Mouse (Mus musculus): ENCODE measurements around the gene Olfr1340. TPM values are rescaled to one million over a fixed set of nuclear protein-coding genes. Genes with fewer than 3 reads are reported as not detected.

Olfr1340 gene
- polyA plus RNA-seq, 1 experiment from 2014 or later = not detected

DNA sequence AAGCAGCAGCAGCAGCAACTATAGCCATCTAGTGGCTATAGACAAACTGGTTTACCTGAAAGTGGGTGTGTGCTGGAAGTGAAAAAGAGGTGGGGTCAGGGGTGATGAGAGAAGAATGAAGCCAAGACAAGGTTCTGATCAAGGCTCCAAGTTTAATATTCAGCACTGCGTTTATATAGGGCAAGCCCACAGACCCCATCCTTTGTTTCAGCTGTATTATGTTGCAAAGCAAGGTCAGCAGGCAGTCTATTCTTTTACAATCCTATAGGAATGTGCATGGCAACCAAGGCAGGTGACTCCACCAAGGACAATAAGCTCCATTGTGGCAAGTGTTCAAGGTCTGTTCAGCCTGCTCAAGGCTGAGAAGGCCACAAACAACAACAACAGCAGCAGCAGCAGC lies 8.3 kb upstream of the Olfr1340 start:
- ATAC-seq (no peak), DNase-seq (no peak)
- Histone ChIP-seq H3K27me3 (ENCODE audit: insufficient read depth, low read length) (no peaks in the 10 kb centered on the region), H3K27ac (ENCODE audit: low read depth) (no peak overlapping the region), H3K4me1 (ENCODE audit: insufficient read depth) (no peaks in the 10 kb centered on the region), H3K36me3 (replicated peaks; ENCODE audit: insufficient read depth, low read length) (no peaks in the 10 kb centered on the region), H3K9me3 (ENCODE audit: low read length) (no peaks in the 10 kb centered on the region), H3K4me2 (ENCODE audit: low read depth, low read length) (no peak overlapping the region), H3K4me3 (ENCODE audit: low read depth, low read length) (no peak overlapping the region), H3K9ac (replicated peaks) (no peak overlapping the region)
- 48% methylated on average over 1 of the region's 1 CpGs for WGBS (ENCODE audit: insufficient replicate concordance)
- no peak for TF ChIP-seq CTCF (IDR thresholded peaks at IDR 0.05; ENCODE audit: low read depth)
- TF ChIP-seq EP300 (IDR thresholded peaks at IDR 0.05; ENCODE audit: low read depth) = no peak

- H3K36me3 ChIP-seq (replicated peaks; ENCODE audit: insufficient read depth, low read length) = no peaks in the 10 kb centered on the region
- DNase-seq (peak; percentile 29), ATAC-seq (no peak)
- 48% methylated on average over 10 of the region's 10 CpGs for WGBS (ENCODE audit: insufficient replicate concordance)
- no peaks in the 10 kb centered on the region for H3K4me1 ChIP-seq (ENCODE audit: insufficient read depth)
- no peak overlapping the region for H3K4me2 ChIP-seq (ENCODE audit: low read depth, low read length)
- H3K9ac ChIP-seq (replicated peaks) = no peak overlapping the region
- H3K9me3 ChIP-seq (ENCODE audit: low read length) = no peaks in the 10 kb centered on the region
- H3K4me3 ChIP-seq (ENCODE audit: low read depth, low read length) = no peak overlapping the region
- TF ChIP-seq CTCF (IDR thresholded peaks at IDR 0.05; ENCODE audit: low read depth) (no peak), EP300 (IDR thresholded peaks at IDR 0.05; ENCODE audit: low read depth) (no peak)
- no peaks in the 10 kb centered on the region for H3K27me3 ChIP-seq (ENCODE audit: insufficient read depth, low read length)
- no peak overlapping the region for H3K27ac ChIP-seq (ENCODE audit: low read depth)
Measured at GRCm38 (mm10) chr4:118721742-118722483, 2.0 kb downstream of the Olfr1340 start.

GRCm38 (mm10) chr4:118731875-118732274 lies 11.9 kb downstream of the Olfr1340 start, which contains the start of gene Olfr1339:
Gene Olfr1339, plus strand, starts transcription at chr4:118732175.
- Histone ChIP-seq H3K27me3 (ENCODE audit: insufficient read depth, low read length) (no peaks in the 10 kb centered on the region), H3K9ac (replicated peaks) (no peak within 1 kb of the TSS), H3K4me3 (ENCODE audit: low read depth, low read length) (no peak within 1 kb of the TSS), H3K36me3 (replicated peaks; ENCODE audit: insufficient read depth, low read length) (no peaks in the 10 kb centered on the region), H3K4me2 (ENCODE audit: low read depth, low read length) (no peak within 1 kb of the TSS), H3K27ac (ENCODE audit: low read depth) (no peak within 1 kb of the TSS), H3K4me1 (ENCODE audit: insufficient read depth) (no peaks in the 10 kb centered on the region), H3K9me3 (ENCODE audit: low read length) (no peaks in the 10 kb centered on the region)
- 93% methylated on average over 1 of the region's 1 CpGs for WGBS (ENCODE audit: insufficient replicate concordance)
- DNase-seq (no peak), ATAC-seq (no peak)
- no peak for TF ChIP-seq EP300 (IDR thresholded peaks at IDR 0.05; ENCODE audit: low read depth)
- no peak for TF ChIP-seq CTCF (IDR thresholded peaks at IDR 0.05; ENCODE audit: low read depth)

- ATAC-seq (no peak), DNase-seq (no peak)
- 54% methylated on average over 3 of the region's 3 CpGs for WGBS (ENCODE audit: insufficient replicate concordance)
- TF ChIP-seq CTCF (IDR thresholded peaks at IDR 0.05; ENCODE audit: low read depth) (no peak), EP300 (IDR thresholded peaks at IDR 0.05; ENCODE audit: low read depth) (no peak)
- Histone ChIP-seq H3K36me3 (replicated peaks; ENCODE audit: insufficient read depth, low read length) (no peaks in the 10 kb centered on the region), H3K4me3 (ENCODE audit: low read depth, low read length) (no peak overlapping the region), H3K9ac (replicated peaks) (no peak overlapping the region), H3K4me1 (ENCODE audit: insufficient read depth) (no peaks in the 10 kb centered on the region), H3K9me3 (ENCODE audit: low read length) (no peaks in the 10 kb centered on the region), H3K27ac (ENCODE audit: low read depth) (no peak overlapping the region), H3K27me3 (ENCODE audit: insufficient read depth, low read length) (peaks cover 14% of the 10 kb centered on the region; the same call in 1 of the 2 replicates), H3K4me2 (ENCODE audit: low read depth, low read length) (no peak overlapping the region)
Measured at GRCm38 (mm10) chr4:118739574-118739973, 19.6 kb downstream of the Olfr1340 start.

- no peaks in the 10 kb centered on the region for H3K4me1 ChIP-seq (ENCODE audit: insufficient read depth)
- H3K4me3 ChIP-seq (ENCODE audit: low read depth, low read length) = no peak overlapping the region
- no peak overlapping the region for H3K9ac ChIP-seq (replicated peaks)
- no peak for ATAC-seq
- H3K27ac ChIP-seq (ENCODE audit: low read depth) = no peak overlapping the region
- H3K9me3 ChIP-seq (ENCODE audit: low read length) = no peaks in the 10 kb centered on the region
- H3K27me3 ChIP-seq (ENCODE audit: insufficient read depth, low read length) = peaks cover 14% of the 10 kb centered on the region; the same call in 1 of the 2 replicates
- no peak overlapping the region for H3K4me2 ChIP-seq (ENCODE audit: low read depth, low read length)
- no peak for DNase-seq
- WGBS (ENCODE audit: insufficient replicate concordance) = 13% methylated on average over 11 of the region's 11 CpGs
- no peaks in the 10 kb centered on the region for H3K36me3 ChIP-seq (replicated peaks; ENCODE audit: insufficient read depth, low read length)
- TF ChIP-seq EP300 (IDR thresholded peaks at IDR 0.05; ENCODE audit: low read depth) (no peak), CTCF (IDR thresholded peaks at IDR 0.05; ENCODE audit: low read depth) (no peak)
Measured at GRCm38 (mm10) chr4:118740988-118741698, 21.2 kb downstream of the Olfr1340 start.

DNA sequence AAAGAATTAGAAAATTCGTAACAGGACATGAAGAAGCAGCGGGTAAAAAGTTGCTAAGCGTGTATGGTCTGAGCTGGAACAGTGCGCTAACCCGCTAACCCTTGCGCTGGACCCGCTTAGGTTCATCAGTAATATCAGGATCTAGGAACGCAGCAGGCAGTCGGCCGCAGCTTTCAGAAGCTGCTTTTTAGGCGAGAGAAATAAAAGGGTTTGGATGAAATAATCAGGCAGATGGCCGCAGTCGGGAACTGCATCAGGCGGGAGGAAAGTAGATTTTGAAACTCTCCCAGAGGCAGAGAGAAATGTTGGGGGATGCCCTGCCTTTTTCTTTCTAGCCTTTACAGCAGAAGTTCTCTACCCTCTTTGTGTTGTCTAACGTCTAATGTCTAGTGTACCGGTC lies 21.9 kb downstream of the Olfr1340 start:
- peaks cover 14% of the 10 kb centered on the region; the same call in 1 of the 2 replicates for H3K27me3 ChIP-seq (ENCODE audit: insufficient read depth, low read length)
- no peak overlapping the region for H3K27ac ChIP-seq (ENCODE audit: low read depth)
- no peak overlapping the region for H3K4me3 ChIP-seq (ENCODE audit: low read depth, low read length)
- H3K36me3 ChIP-seq (replicated peaks; ENCODE audit: insufficient read depth, low read length) = no peaks in the 10 kb centered on the region
- ATAC-seq (no peak), DNase-seq (no peak)
- H3K4me2 ChIP-seq (ENCODE audit: low read depth, low read length) = no peak overlapping the region
- H3K9ac ChIP-seq (replicated peaks) = no peak overlapping the region
- TF ChIP-seq CTCF (IDR thresholded peaks at IDR 0.05; ENCODE audit: low read depth) (no peak), EP300 (IDR thresholded peaks at IDR 0.05; ENCODE audit: low read depth) (no peak)
- H3K4me1 ChIP-seq (ENCODE audit: insufficient read depth) = no peaks in the 10 kb centered on the region
- H3K9me3 ChIP-seq (ENCODE audit: low read length) = no peaks in the 10 kb centered on the region
- WGBS (ENCODE audit: insufficient replicate concordance) = 15% methylated on average over 16 of the region's 16 CpGs

All from liver, postnatal 0 days (tissue).